Mouse (Mus musculus) gastrocnemius, postnatal 4 days (tissue): ENCODE measurements around the gene Tbck. TPM values are rescaled to one million over a fixed set of nuclear protein-coding genes. Genes with fewer than 3 reads are reported as not detected.

Source experiments
- DNase-seq, 2 experiments: peaks; one replicate each; pipeline ENCODE4 v3.0.0; 2021 to 2022; ENCODE audit warnings: low spot score in 2 of 2, mixed read lengths in 2 of 2
- long read RNA-seq, 2 experiments: library from polyadenylated mRNA; stranded (forward); transcript quantifications; one replicate each; pipeline ENCODE4 v2.0.0; 2021
- total RNA-seq, 2 experiments: library from RNA; stranded (reverse); gene quantifications; 2 replicates each; pipeline ENCODE4 v1.2.3; 2021

The Tbck gene
- 10 to 100 TPM; 17.3 to 17.6 TPM for total RNA-seq
- long read RNA-seq, experiment 1, full-length matches to known transcripts, result 3 of 7 reads
- long read RNA-seq, experiment 1, partial matches to known transcripts, result 2 of 7 reads
- long read RNA-seq, experiment 1, other reads (novel, unspliced or antisense), result 2 of 7 reads
- long read RNA-seq, experiment 2, full-length matches to known transcripts, result 9 of 11 reads
- long read RNA-seq, experiment 2, partial matches to known transcripts, result 1 of 11 reads
- long read RNA-seq, experiment 2, other reads (novel, unspliced or antisense), result 1 of 11 reads

- DNase-seq, result peak; percentile 84 to 93
Observed at GRCm38 (mm10) chr3:132683447-132684230, at the start of gene Tbck. Tbck (plus strand) TSS chr3:132684144.

GRCm38 (mm10) chr3:132637080-132637479 is 46.9 kb upstream of the Tbck start:
- no peak for DNase-seq

GRCm38 (mm10) chr3:132644071-132644470 is 39.9 kb upstream of the Tbck start:
- DNase-seq, result no peak

GRCm38 (mm10) chr3:132646814-132647213 is 37.1 kb upstream of the Tbck start:
- no peak for DNase-seq

- no peak for DNase-seq
Observed at GRCm38 (mm10) chr3:132649368-132649767, 34.6 kb upstream of the Tbck start.

- DNase-seq, result no peak
Observed at GRCm38 (mm10) chr3:132650191-132650590, 33.8 kb upstream of the Tbck start.

GRCm38 (mm10) chr3:132651776-132652175 is 32.2 kb upstream of the Tbck start:
- DNase-seq, result peak in 1 of 2 experiments; percentile 42

- no peak for DNase-seq
Observed at GRCm38 (mm10) chr3:132653959-132654358, 30.0 kb upstream of the Tbck start.

GRCm38 (mm10) chr3:132655955-132656354 is 28.0 kb upstream of the Tbck start:
- DNase-seq, result no peak

- no peak for DNase-seq
Observed at GRCm38 (mm10) chr3:132677494-132677893, 6.5 kb upstream of the Tbck start.

GRCm38 (mm10) chr3:132684231-132684928 is 436 bp downstream of the Tbck start, which contains the start of gene Aimp1:
Aimp1 (minus strand) TSS chr3:132684370.
- DNase-seq, result no peak

GRCm38 (mm10) chr3:132701368-132701767 is 17.4 kb downstream of the Tbck start:
- DNase-seq, result no peak

GRCm38 (mm10) chr3:132704216-132704615 is 20.3 kb downstream of the Tbck start:
- no peak for DNase-seq

- no peak for DNase-seq
Observed at GRCm38 (mm10) chr3:132706977-132707376, 23.0 kb downstream of the Tbck start.

- DNase-seq, result no peak
Observed at GRCm38 (mm10) chr3:132713913-132714312, 30.0 kb downstream of the Tbck start.

GRCm38 (mm10) chr3:132717316-132717715 is 33.4 kb downstream of the Tbck start:
- DNase-seq, result no peak

GRCm38 (mm10) chr3:132724326-132724725 is 40.4 kb downstream of the Tbck start:
- DNase-seq, result no peak

GRCm38 (mm10) chr3:132744287-132745146 is 60.6 kb downstream of the Tbck start:
- DNase-seq, result no peak

GRCm38 (mm10) chr3:132747036-132747435 is 63.1 kb downstream of the Tbck start:
- peak in 1 of 2 experiments; percentile 36 for DNase-seq

GRCm38 (mm10) chr3:132747766-132748165 is 63.8 kb downstream of the Tbck start:
- no peak for DNase-seq

- no peak for DNase-seq
Observed at GRCm38 (mm10) chr3:132748750-132749149, 64.8 kb downstream of the Tbck start.
